Mouse (Mus musculus) stomach, embryonic 14.5 days (tissue): ENCODE results near the gene Fis1. TPM values are rescaled to one million over a fixed set of nuclear protein-coding genes. Genes with fewer than 3 reads are reported as not detected.
A peak's percentile ranks its signal among the peaks of the same experiment; 100 is the strongest.

Experiments
- ATAC-seq: fragments of 200-750 bp; cut with Nextera tagmentation; 2 replicates; pipeline ENCODE4 v1.8.0; 2017; ENCODE audit warnings: low read depth, moderate TSS enrichment; ENCODE audit not compliant: insufficient number of reproducible peaks, insufficient read depth, low FRiP score
- H3K27ac ChIP-seq: fragments of 300-500 bp; sonication (generic); 2 replicates; pipeline ENCODE4 v1.5.1; 2014; ENCODE audit warnings: mild to moderate bottlenecking, low read length, moderate library complexity, mixed read lengths
- H3K27me3 ChIP-seq: fragments of 300-500 bp; sonication (generic); 2 replicates; pipeline ENCODE4 v1.6.1; 2014; ENCODE audit warnings: low read length, control low read depth, mixed read lengths; ENCODE audit not compliant: control insufficient read depth, insufficient read depth
- H3K36me3 ChIP-seq: fragments of 300-500 bp; sonication (generic); 2 replicates; pipeline ENCODE4 v1.6.1; 2014; ENCODE audit warnings: mild to moderate bottlenecking, control low read depth, low read length, moderate library complexity, mixed read lengths; ENCODE audit not compliant: control insufficient read depth, insufficient read depth
- H3K4me1 ChIP-seq: fragments of 300-500 bp; sonication (generic); 2 replicates; pipeline ENCODE4 v1.6.1; 2014; ENCODE audit warnings: low read length, control low read depth, mixed read lengths; ENCODE audit not compliant: control insufficient read depth, insufficient read depth
- H3K4me2 ChIP-seq: fragments of 300-500 bp; sonication (generic); replicated peaks from 2 replicates; pipeline ENCODE4 v1.6.1; 2014; ENCODE audit warnings: low read depth, low read length, control low read depth
- H3K4me3 ChIP-seq: fragments of 300-500 bp; sonication (generic); 2 replicates; pipeline ENCODE4 v1.5.1; 2014; ENCODE audit warnings: low read depth, low read length, control low read depth
- H3K9ac ChIP-seq: fragments of 300-500 bp; sonication (generic); replicated peaks from 2 replicates; pipeline ENCODE4 v1.6.1; 2014; ENCODE audit warnings: low read depth, mild to moderate bottlenecking, control low read depth, low read length, moderate library complexity, mixed read lengths
- H3K9me3 ChIP-seq: fragments of 300-500 bp; sonication (generic); 2 replicates; pipeline ENCODE4 v1.6.1; 2016; ENCODE audit warnings: low read depth, low read length, control low read depth; ENCODE audit not compliant: control insufficient read depth
- WGBS: fragments of 180-500 bp; shearing (Covaris S2); extraction: QIAGEN DNeasy Blood & Tissue Kit; methylation state at CpG from one replicate; pipeline ENCODE4 v1.1.7; 2014; 5-methylcytosine and 5-hydroxymethylcytosine counted together
- polyA plus RNA-seq: library from polyadenylated mRNA; unstranded; fragments of >200 nt; fragmentation: Nextera tagmentation; extraction: Ambion mirVana; gene quantifications from 2 replicates; pipeline ENCODE4 v1.2.1, GENCODE M21; 2014

The Fis1 gene
- polyA plus RNA-seq, 1 experiment from 2014 or later, result 304 TPM

GRCm38 (mm10) chr5:136919546-136920301 is 33.4 kb upstream of the Fis1 start:
- peak overlapping the region; percentile 48; the same call in 1 of the 2 replicates for H3K27ac ChIP-seq
- H3K4me3 ChIP-seq, result peak overlapping the region; percentile 61
- peak overlapping the region; percentile 89 for H3K4me2 ChIP-seq
- WGBS, result 19% methylated on average over 18 of the region's 18 CpGs
- H3K9ac ChIP-seq, result peak overlapping the region; percentile 53
- H3K4me1 ChIP-seq, result peaks cover 4% of the 10 kb centered on the region; the same call in 1 of the 2 replicates
- no peaks in the 10 kb centered on the region for H3K27me3 ChIP-seq
- no peaks in the 10 kb centered on the region for H3K9me3 ChIP-seq
- ATAC-seq, result no peak
- H3K36me3 ChIP-seq, result no peaks in the 10 kb centered on the region

- Histone ChIP-seq H3K27me3 (no peaks in the 10 kb centered on the region), H3K36me3 (no peaks in the 10 kb centered on the region), H3K9me3 (no peaks in the 10 kb centered on the region), H3K27ac (no peak overlapping the region), H3K9ac (no peak overlapping the region), H3K4me3 (no peak overlapping the region), H3K4me2 (no peak overlapping the region), H3K4me1 (peaks cover 4% of the 10 kb centered on the region; the same call in 1 of the 2 replicates)
- WGBS, result 81% methylated on average over 9 of the region's 9 CpGs
- no peak for ATAC-seq
Observed at GRCm38 (mm10) chr5:136922830-136923229, 30.2 kb upstream of the Fis1 start.

GRCm38 (mm10) chr5:136923751-136924478 is 29.2 kb upstream of the Fis1 start:
- no peaks in the 10 kb centered on the region for H3K9me3 ChIP-seq
- no peak overlapping the region for H3K27ac ChIP-seq
- no peaks in the 10 kb centered on the region for H3K36me3 ChIP-seq
- no peak overlapping the region for H3K9ac ChIP-seq
- WGBS, result 51% methylated on average over 7 of the region's 7 CpGs
- no peak overlapping the region for H3K4me3 ChIP-seq
- H3K4me2 ChIP-seq, result no peak overlapping the region
- H3K4me1 ChIP-seq, result peaks cover 4% of the 10 kb centered on the region; the same call in 1 of the 2 replicates
- no peaks in the 10 kb centered on the region for H3K27me3 ChIP-seq
- ATAC-seq, result no peak

- Histone ChIP-seq H3K4me1 (no peaks in the 10 kb centered on the region), H3K4me3 (no peak overlapping the region), H3K9ac (no peak overlapping the region), H3K36me3 (no peaks in the 10 kb centered on the region), H3K9me3 (no peaks in the 10 kb centered on the region), H3K4me2 (no peak overlapping the region), H3K27ac (no peak overlapping the region; the same call in 1 of the 2 replicates), H3K27me3 (no peaks in the 10 kb centered on the region)
- 17% methylated on average over 4 of the region's 4 CpGs for WGBS
- peak; percentile 78; the same call in 1 of the 2 replicates for ATAC-seq
Observed at GRCm38 (mm10) chr5:136929073-136929472, 24.0 kb upstream of the Fis1 start.

- Histone ChIP-seq H3K27me3 (no peaks in the 10 kb centered on the region), H3K9ac (no peak overlapping the region), H3K4me2 (no peak overlapping the region), H3K9me3 (no peaks in the 10 kb centered on the region), H3K36me3 (no peaks in the 10 kb centered on the region), H3K4me1 (no peaks in the 10 kb centered on the region), H3K27ac (no peak overlapping the region), H3K4me3 (no peak overlapping the region)
- WGBS, result 86% methylated on average over 14 of the region's 14 CpGs
- ATAC-seq, result no peak
Observed at GRCm38 (mm10) chr5:136931896-136932295, 21.2 kb upstream of the Fis1 start.

GRCm38 (mm10) chr5:136932956-136933355 is 20.1 kb upstream of the Fis1 start:
- H3K4me3 ChIP-seq, result no peak overlapping the region
- no peak overlapping the region for H3K9ac ChIP-seq
- WGBS, result 84% methylated on average over 5 of the region's 5 CpGs
- H3K4me2 ChIP-seq, result no peak overlapping the region
- ATAC-seq, result no peak
- H3K27me3 ChIP-seq, result no peaks in the 10 kb centered on the region
- H3K27ac ChIP-seq, result no peak overlapping the region
- H3K9me3 ChIP-seq, result no peaks in the 10 kb centered on the region
- no peaks in the 10 kb centered on the region for H3K36me3 ChIP-seq
- no peaks in the 10 kb centered on the region for H3K4me1 ChIP-seq

- Histone ChIP-seq H3K27ac (no peak overlapping the region), H3K9ac (no peak overlapping the region), H3K4me2 (no peak overlapping the region), H3K27me3 (no peaks in the 10 kb centered on the region), H3K9me3 (no peaks in the 10 kb centered on the region), H3K4me3 (no peak overlapping the region), H3K4me1 (no peaks in the 10 kb centered on the region), H3K36me3 (no peaks in the 10 kb centered on the region)
- ATAC-seq, result no peak
- 85% methylated on average over 6 of the region's 6 CpGs for WGBS
Observed at GRCm38 (mm10) chr5:136933930-136934329, 19.1 kb upstream of the Fis1 start.

- Histone ChIP-seq H3K9ac (no peak overlapping the region), H3K4me1 (no peaks in the 10 kb centered on the region), H3K4me2 (no peak overlapping the region), H3K27me3 (no peaks in the 10 kb centered on the region), H3K27ac (no peak overlapping the region), H3K9me3 (no peaks in the 10 kb centered on the region), H3K4me3 (no peak overlapping the region), H3K36me3 (no peaks in the 10 kb centered on the region)
- WGBS, result 61% methylated on average over 7 of the region's 7 CpGs
- ATAC-seq, result no peak
Observed at GRCm38 (mm10) chr5:136935905-136936695, 17.0 kb upstream of the Fis1 start.
